Comparison of ENCODE assay signal across 23 mouse cellular contexts in genomic region chr6:5768576-5768975, GRCm38 (mm10). TPM values are rescaled to one million over a fixed set of nuclear protein-coding genes. Genes with fewer than 3 reads are reported as not detected.
DNase-seq lines count a peak whose midpoint lies in the region; ATAC-seq and TF ChIP-seq lines count a peak whose summit lies in the region.
"Had no signal": no experiment of that assay in that cellular context is flagged by ENCODE, and none has a peak within 500 bp of the region (broad histone marks: within the 10 kb centered on the region; RNA-seq: fewer than 3 reads in every experiment).

No protein-coding gene starts in this region.

- no peak overlapping the region for H3K9ac ChIP-seq in hindbrain, postnatal 0 days (replicated peaks; ENCODE audit: low read length)
- H3K9ac ChIP-seq: heart, embryonic 15.5 days; hindbrain, embryonic 15.5 days; intestine, embryonic 15.5 days; limb, embryonic 12.5 days; liver, embryonic 12.5 days; neural tube, embryonic 15.5 days had no signal

- DNase-seq in hindbrain, postnatal 0 days (ENCODE audit: low spot score), result peak; percentile 47
- DNase-seq in hindbrain, embryonic 10.5 days (ENCODE audit: low spot score), result no peak
- peak; percentile 62 for DNase-seq in cerebellum, adult 9-10 months
- no peak for DNase-seq in adipocyte (ENCODE audit: low spot score)
- no peak for DNase-seq in frontal cortex, postnatal 14 days (ENCODE audit: low spot score in 2 of 2)
- no peak for DNase-seq in embryo, embryonic 10 days (ENCODE audit: low spot score)
- DNase-seq: adrenal gland, adult 8-10 months; gastrocnemius, adult 2 months; heart, postnatal 4 days; kidney, adult 9 months; kidney, postnatal 14 days; lung, adult 18-20 months; lung, postnatal 10 days; spleen, adult 18-20 months had no signal

- no peaks in the 10 kb centered on the region for H3K4me1 ChIP-seq in hindbrain, postnatal 0 days (ENCODE audit: insufficient read depth, low read length)
- H3K4me1 ChIP-seq in hindbrain, embryonic 10.5 days (replicated peaks), result no peaks in the 10 kb centered on the region
- H3K4me1 ChIP-seq: heart, embryonic 15.5 days; hindbrain, embryonic 15.5 days; intestine, embryonic 15.5 days; limb, embryonic 12.5 days; liver, embryonic 12.5 days; midbrain, embryonic 10.5 days; neural tube, embryonic 15.5 days had no signal

- no peak overlapping the region for H3K4me3 ChIP-seq in hindbrain, postnatal 0 days (ENCODE audit: low read length)
- H3K4me3 ChIP-seq in hindbrain, embryonic 10.5 days, result no peak overlapping the region
- H3K4me3 ChIP-seq: gastrocnemius, adult 2 months; heart, embryonic 15.5 days; hindbrain, embryonic 15.5 days; intestine, embryonic 15.5 days; limb, embryonic 12.5 days; liver, embryonic 12.5 days; midbrain, embryonic 10.5 days; neural tube, embryonic 15.5 days had no signal

- H3K27ac ChIP-seq in hindbrain, postnatal 0 days, result no peak overlapping the region
- no peak overlapping the region for H3K27ac ChIP-seq in hindbrain, embryonic 10.5 days
- H3K27ac ChIP-seq: gastrocnemius, adult 2 months; heart, embryonic 15.5 days; hindbrain, embryonic 15.5 days; intestine, embryonic 15.5 days; limb, embryonic 12.5 days; liver, embryonic 12.5 days; midbrain, embryonic 10.5 days; neural tube, embryonic 15.5 days had no signal

- TF ChIP-seq CTCF in hindbrain, postnatal 0 days (IDR thresholded peaks at IDR 0.05; ENCODE audit: low read depth), result no peak

- H3K4me2 ChIP-seq in hindbrain, postnatal 0 days (ENCODE audit: low read depth, low read length), result no peak overlapping the region
- H3K4me2 ChIP-seq: heart, embryonic 15.5 days; hindbrain, embryonic 15.5 days; intestine, embryonic 15.5 days; limb, embryonic 12.5 days; liver, embryonic 12.5 days; neural tube, embryonic 15.5 days had no signal

- peak; percentile 49; the same call in 1 of the 2 replicates for ATAC-seq in hindbrain, postnatal 0 days
- ATAC-seq in cerebellum, adult (ENCODE audit: insufficient number of reproducible peaks, low FRiP score, low TSS enrichment), result peak; percentile 68
- ATAC-seq: forebrain, embryonic 16.5 days; intestine, embryonic 15.5 days; liver, embryonic 12.5 days had no signal

- no peaks in the 10 kb centered on the region for H3K9me3 ChIP-seq in hindbrain, postnatal 0 days (ENCODE audit: low read length)
- H3K9me3 ChIP-seq in hindbrain, embryonic 10.5 days, result no peaks in the 10 kb centered on the region
- H3K9me3 ChIP-seq: heart, embryonic 15.5 days; hindbrain, embryonic 15.5 days; intestine, embryonic 15.5 days; limb, embryonic 12.5 days; liver, embryonic 12.5 days; midbrain, embryonic 10.5 days; neural tube, embryonic 15.5 days had no signal

- WGBS in hindbrain, postnatal 0 days, result 65% methylated on average over 1 of the region's 1 CpGs
- WGBS in hindbrain, embryonic 10.5 days, result 79% methylated on average over 1 of the region's 1 CpGs

- no peaks in the 10 kb centered on the region for H3K27me3 ChIP-seq in hindbrain, postnatal 0 days (ENCODE audit: insufficient read depth, low read length)
- H3K27me3 ChIP-seq in hindbrain, embryonic 10.5 days (ENCODE audit: insufficient read depth, poor library complexity, severe bottlenecking), result no peaks in the 10 kb centered on the region
- H3K27me3 ChIP-seq: heart, embryonic 15.5 days; hindbrain, embryonic 15.5 days; intestine, embryonic 15.5 days; limb, embryonic 12.5 days; liver, embryonic 12.5 days; neural tube, embryonic 15.5 days had no signal

- H3K36me3 ChIP-seq in hindbrain, postnatal 0 days (ENCODE audit: insufficient read depth, low read length), result no peaks in the 10 kb centered on the region
- H3K36me3 ChIP-seq in hindbrain, embryonic 10.5 days, result no peaks in the 10 kb centered on the region
- H3K36me3 ChIP-seq: heart, embryonic 15.5 days; hindbrain, embryonic 15.5 days; intestine, embryonic 15.5 days; limb, embryonic 12.5 days; liver, embryonic 12.5 days; midbrain, embryonic 10.5 days; neural tube, embryonic 15.5 days had no signal

RNA-seq across cellular contexts. Expression of gene Dync1i1, which starts 43.1 kb away (rescaled TPM):
- 62.1 and 69.3 TPM in 2 replicates for total RNA-seq in hindbrain, postnatal 0 days (2014; rRNA removed)
- 60.6 and 64.7 TPM in 2 replicates for polyA plus RNA-seq in hindbrain, postnatal 0 days (2015; fragmentation: Nextera tagmentation; extraction: Ambion mirVana)
- 1.5 and 2.7 TPM in 2 replicates for polyA plus RNA-seq in hindbrain, embryonic 10.5 days (2016; fragmentation: Nextera tagmentation; extraction: Ambion mirVana)

Comparison
In these comparisons a context has a peak if more than half of its experiments do, and no peak if none do; other contexts are left out.
1. DNase-seq: peak in hindbrain, postnatal 0 days (single experiment) and cerebellum, adult 9-10 months (single experiment); none in hindbrain, embryonic 10.5 days (single experiment), adipocyte (single experiment), frontal cortex, postnatal 14 days (0 of 2) and embryo, embryonic 10 days (single experiment).
2. RNA of gene Dync1i1, which starts 43.1 kb away (polyA plus RNA-seq): 60.6 to 64.7 TPM in hindbrain, postnatal 0 days; 1.5 to 2.7 TPM in hindbrain, embryonic 10.5 days; every median in the first group is over 10 times any median in the second.